Mouse (Mus musculus) lung, postnatal 36 days (tissue): ENCODE data around the gene Fam189b.

ENCODE experiments used
- DNase-seq: peaks from one replicate; pipeline ENCODE4 v3.0.0; 2022; ENCODE audit warnings: mixed read lengths

Gene Fam189b

DNA sequence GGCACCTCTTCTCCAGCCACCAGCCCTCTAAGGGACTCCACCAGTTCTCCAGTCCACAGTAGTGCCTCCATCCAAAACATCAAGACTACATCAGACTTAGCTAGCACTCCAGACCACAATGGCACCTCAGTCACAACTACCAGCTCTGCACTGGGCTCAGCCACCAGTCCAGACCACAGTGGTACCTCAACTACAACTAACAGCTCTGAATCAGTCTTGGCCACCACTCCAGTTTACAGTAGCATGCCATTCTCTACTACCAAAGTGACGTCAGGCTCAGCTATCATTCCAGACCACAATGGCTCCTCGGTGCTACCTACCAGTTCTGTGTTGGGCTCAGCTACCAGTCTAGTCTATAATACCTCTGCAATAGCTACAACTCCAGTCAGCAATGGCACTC lies 47.6 kb downstream of the Fam189b start:
- no peak for DNase-seq

- no peak for DNase-seq
Observed at GRCm38 (mm10) chr3:89231345-89231744, 48.4 kb downstream of the Fam189b start.

DNA sequence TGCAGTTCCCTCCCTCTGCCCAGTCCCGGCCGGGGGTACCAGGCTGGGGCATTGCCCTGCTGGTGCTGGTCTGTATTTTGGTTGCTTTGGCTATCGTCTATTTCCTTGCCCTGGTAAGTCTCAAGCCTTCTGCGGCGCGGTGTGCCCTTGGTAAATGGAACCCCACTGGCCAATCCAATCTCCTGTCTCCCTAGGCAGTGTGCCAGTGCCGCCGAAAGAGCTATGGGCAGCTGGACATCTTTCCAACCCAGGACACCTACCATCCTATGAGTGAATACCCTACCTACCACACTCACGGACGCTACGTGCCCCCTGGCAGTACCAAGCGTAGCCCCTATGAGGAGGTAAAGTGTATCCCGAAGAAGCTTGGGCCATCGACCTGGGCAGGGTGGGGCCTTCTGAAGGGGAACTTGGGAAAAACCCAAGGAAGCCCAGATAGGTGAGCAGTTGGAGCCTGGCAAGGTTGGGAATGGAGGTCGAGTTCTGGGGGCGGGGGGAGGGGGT lies 48.9 kb downstream of the Fam189b start:
- no peak for DNase-seq

GRCm38 (mm10) chr3:89232614-89233013 lies 49.7 kb downstream of the Fam189b start:
- peak; percentile 81 for DNase-seq

DNA sequence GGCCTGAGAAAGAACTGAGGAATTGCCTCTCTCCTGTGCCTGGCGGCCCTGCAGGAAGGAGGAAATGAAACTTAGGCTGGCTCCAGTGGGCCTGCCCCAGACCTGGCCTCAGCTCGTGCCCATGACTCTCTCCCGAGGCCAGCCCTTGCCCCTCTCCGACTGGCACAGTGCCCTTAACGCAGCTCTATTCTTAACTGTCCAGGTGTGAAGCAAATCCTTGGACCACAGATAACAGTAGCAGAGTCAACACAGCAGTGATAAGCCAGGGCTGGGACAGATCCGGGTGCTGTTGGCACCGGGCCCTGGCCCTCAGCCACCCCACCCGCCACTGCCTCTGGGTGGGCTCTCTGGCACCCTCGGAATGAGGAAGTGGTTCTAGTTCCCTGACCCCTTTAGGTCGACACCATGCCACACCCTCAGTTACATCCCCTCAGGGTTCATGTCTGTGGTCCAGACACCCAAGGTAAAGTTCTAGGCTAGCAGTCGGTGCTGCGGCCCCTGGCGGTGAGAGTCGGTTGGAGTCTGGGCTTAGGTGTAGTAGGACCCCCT lies 50.7 kb downstream of the Fam189b start:
- peak; percentile 75 for DNase-seq

GRCm38 (mm10) chr3:89236516-89236915 lies 53.6 kb downstream of the Fam189b start:
- DNase-seq, result no peak

DNA sequence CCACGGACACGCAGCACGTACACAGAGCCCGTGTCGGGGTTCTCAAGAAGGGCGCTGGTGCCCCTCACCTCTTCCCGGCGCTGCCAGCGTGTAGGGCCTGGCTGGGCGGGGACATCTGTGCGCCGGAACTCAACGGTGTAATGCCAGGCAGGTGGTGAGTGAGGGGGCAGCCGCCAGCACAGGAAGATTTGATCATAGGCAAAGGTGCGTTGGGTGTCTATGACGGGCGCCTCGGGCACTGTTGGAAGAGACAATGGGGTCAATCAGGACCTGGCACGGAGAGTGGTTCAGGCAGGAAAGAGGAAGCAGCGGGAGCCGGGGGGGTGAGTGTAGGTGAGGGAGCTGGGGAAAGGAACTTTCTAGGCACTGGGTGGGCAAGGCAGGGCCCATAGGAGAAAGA lies 54.7 kb downstream of the Fam189b start:
- no peak for DNase-seq

DNA sequence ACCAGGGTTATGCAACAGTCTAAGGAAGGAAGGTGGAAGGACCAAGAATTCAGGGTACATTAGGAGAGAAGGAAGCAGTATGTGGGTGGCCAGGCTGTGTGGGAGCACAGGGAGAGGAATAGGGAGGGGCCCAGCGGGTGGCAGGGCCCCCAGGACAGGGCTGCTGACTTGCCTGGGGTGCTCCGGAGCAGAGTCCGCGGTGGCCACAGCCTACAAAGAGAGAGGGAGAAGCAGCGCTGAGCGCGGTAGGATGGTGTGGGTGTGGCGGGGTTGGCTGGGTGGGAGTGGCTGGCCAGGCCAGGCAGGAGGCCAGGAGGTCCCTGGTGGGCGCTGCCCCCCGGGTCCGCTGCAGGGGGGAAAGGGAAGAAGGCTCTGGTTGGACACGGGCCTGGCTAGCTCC lies 55.6 kb downstream of the Fam189b start:
- peak; percentile 54 for DNase-seq
